Mouse (Mus musculus) left cerebral cortex, adult 9 months (tissue): ENCODE results near the gene Ptpn1.

Experiments
- DNase-seq, 2 experiments: peaks; one replicate each; pipeline ENCODE4 v3.0.0; 2022; ENCODE audit warnings: low spot score in 2 of 2

Ptpn1 gene

GRCm38 (mm10) chr2:167947251-167947650 lies 15.4 kb downstream of the Ptpn1 start:
- DNase-seq, result no peak

DNA sequence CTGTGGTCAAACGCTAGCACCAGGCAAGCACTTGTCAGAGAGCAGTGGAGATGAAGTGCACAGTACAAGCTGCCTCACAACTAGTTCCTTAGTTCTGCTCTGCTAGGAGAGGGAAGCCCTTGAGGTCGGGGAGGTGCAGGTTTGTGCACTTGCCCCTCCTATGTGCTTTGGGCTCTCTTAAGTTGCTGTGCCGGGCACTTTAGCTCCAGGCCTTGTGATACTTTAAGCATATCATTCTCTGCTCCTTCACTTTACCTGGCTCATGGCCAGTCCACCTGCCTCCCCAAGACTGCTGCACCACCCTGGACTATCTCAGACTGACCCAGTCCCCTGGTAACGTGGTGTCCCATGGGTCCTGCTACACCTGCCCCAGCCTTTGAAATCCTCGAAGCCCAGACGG lies 16.2 kb downstream of the Ptpn1 start:
- no peak for DNase-seq

DNA sequence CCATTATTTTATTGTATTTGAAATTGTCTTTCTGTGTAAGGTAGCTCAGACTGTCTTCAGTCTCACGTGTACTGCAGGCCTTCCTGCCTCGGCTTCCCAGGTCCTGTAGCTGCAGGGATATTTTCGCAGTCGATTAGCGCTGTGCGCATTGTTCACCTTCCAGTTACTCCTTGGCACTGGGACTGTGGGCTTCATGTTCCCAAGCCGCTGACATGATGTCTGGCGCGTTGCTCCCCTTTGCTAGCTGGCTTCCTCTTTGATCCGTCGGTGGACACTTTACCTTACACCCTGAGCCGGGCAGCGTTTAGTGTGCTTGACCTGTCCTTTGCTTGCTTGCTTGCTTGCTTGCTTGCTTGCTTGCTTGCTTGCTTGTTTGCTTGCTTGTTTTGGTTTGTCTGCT lies 16.7 kb downstream of the Ptpn1 start:
- no peak for DNase-seq

DNA sequence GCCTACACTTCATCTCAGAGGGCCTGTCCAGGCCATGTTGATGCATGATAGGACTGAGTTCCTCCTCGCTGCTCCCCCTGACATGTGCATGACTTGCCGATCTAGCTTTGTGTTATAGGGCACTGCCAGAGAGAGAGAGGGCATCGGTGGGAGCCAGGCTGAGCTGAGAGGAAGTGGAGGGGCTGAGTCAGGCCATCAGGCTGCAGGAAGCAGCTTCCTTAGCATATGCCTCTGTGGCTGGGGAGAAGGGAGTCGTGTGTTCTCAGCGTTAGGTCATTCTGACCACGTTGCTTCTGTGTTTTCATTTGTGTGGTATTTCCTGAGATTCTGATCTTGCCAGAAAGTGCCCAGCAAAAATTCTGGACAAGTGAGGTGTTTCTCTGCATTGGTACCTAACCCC lies 17.4 kb downstream of the Ptpn1 start:
- no peak for DNase-seq

GRCm38 (mm10) chr2:167949808-167950207 lies 18.0 kb downstream of the Ptpn1 start:
- DNase-seq, result no peak

GRCm38 (mm10) chr2:167950681-167951080 lies 18.8 kb downstream of the Ptpn1 start:
- DNase-seq, result no peak

DNA sequence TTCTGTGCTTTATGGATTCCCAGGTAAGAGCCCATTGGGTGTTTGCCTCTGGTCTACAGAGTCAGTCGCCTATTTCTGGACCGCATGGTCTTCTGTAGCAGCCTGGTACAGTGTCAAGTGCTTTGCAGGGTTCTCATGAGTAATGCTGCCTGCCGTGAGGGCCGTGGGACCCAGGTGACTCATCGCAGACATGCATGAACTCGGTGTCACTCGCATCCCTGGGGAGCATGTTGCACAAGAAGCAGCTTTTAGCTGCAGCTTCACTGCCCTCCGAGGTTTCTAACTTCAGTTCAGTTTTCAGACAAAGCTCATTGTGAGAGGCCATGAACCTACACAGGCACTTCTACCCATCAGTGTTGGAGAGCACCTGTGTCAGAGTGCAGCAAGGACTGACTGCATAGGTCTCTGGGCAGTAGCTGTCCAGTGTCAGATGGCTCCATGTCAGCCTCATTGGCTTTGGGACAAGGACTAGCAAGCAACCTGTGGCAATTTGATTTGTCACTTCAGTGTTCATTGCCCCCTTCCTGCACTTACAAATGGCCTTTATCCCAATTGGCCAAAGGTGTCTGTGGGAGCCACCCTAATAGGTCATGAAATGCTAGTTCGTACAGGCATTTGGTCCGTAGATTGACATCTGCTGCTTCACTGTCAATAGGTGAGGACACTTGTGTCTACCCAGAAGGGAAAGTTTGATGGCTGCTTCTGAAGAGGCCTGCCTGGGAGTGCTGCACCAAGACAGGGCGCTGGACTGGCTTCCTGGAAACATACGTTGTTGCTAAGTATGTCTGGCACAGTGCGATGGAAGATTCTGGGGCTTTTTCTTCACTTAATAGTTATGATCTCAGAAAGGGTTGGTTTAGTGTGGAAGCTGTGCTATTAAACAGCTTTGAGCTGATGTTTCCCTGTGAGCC lies 19.7 kb downstream of the Ptpn1 start:
- DNase-seq, result no peak

- no peak for DNase-seq
Observed at GRCm38 (mm10) chr2:167953819-167954218, 22.0 kb downstream of the Ptpn1 start.

DNA sequence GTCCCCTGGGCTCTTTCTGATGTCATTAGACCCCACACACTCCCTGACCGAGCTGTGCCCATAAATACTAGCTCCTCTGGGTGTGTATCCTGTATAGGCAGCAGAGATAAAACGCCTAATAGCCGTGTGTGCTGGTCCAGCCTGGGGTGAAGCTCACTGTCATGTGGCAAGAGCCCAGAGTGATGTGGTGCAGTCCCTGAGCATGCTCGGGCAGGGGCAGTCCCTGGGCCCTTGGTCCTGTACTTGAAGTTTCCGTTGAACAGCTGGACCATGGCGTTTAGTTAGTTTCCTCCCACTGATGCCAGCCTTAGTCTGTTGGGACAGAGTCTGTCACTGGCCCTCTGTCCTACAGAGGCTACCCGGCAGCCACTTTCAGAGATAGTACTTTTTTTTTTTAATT lies 23.1 kb downstream of the Ptpn1 start:
- no peak for DNase-seq

DNA sequence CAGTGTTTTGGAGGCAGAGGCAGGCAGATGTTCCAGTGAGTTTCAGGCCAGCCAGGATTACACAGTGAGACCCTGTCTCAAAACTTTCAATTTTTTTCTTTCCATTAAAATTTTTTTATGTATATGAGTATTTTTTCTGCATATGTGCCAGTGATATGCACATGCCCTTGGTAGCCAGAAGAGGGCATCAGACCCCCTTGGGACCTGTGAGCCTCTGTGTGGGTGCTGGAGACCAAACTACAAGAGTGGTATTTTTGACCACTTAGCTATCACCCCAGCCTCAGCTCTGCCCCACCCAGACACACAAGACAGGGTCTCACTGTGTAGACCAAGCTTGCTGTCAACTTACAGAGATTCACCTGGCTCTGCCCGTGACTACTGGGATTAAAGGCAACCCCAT lies 25.7 kb downstream of the Ptpn1 start:
- no peak for DNase-seq

DNA sequence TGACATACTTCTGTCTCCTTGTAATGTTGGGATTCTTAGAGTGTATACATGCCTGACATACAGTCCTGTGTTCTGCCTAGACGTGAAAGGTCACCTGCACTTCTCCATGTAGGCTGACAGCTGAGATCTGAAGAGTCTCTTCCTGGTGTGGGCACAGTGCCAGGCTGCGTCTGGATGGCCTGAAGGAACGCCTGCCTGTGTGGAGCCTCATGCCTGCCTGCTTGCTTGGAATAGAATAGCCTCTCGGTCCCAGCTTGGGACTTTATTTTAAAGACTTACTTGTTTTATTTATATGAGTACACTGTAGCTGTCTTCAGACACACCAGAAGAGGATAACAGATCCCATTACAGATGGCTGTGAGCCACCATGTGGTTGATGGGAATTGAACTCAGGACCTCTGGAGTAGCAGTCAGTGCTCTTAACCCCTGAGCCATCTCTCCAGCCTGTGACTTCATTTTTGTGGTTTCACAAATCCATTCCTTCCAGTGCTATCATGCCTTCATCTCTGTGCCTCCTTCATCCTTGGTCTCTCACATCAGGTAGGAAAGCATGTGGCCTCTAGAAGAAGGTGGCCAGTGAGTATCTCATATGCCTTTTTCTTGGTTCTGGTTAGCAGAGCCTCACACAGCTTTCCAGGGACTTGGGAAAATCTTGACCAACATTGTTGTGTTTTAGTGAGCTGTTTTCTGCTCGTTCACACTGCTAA lies 26.4 kb downstream of the Ptpn1 start:
- no peak for DNase-seq

DNA sequence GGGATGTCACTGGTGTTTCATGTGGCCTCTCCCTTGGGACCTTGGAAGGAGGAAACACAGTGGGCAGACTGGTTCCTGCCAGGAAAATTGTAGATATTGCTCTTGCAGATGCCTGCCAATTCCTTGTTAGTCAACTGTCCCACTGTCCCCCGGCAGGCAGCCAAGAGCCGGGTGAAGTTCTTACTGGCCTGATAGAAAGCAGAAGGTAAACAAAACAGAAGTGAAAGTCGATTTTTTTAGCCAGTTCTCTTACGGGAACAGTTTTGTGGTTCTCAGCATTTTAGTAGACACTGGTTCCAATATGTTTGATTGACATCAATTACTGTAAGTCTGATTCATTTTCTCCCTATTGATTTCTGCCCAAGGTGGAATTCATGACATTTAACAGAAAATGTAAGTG lies 27.0 kb downstream of the Ptpn1 start:
- peak in 1 of 2 experiments; percentile 66 for DNase-seq

DNA sequence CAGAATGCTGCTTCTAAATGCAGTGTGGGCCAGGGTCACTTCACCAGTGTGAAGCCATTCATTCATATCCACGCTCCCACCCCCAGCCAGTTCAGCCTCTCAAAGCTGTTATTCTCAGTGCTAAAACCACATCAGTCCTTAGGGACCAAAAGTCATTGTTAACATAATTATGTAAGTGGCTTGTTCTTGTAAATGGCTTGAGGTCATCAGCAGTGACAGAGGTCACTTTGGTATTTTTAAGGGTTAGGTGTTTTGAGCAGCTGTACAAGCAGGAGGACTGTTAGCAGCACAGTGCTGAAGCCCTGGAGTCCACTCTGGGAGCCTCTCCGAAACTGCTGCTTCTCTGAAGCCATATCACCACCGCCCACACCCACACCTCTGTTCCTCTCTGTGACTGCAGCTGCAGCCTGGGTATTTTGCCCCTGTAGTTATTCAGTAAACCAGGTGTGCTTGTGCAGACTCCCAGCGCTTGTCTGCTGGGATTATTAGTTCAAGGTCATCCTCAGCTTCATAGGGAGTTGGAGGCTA lies 27.6 kb downstream of the Ptpn1 start:
- DNase-seq, result no peak

DNA sequence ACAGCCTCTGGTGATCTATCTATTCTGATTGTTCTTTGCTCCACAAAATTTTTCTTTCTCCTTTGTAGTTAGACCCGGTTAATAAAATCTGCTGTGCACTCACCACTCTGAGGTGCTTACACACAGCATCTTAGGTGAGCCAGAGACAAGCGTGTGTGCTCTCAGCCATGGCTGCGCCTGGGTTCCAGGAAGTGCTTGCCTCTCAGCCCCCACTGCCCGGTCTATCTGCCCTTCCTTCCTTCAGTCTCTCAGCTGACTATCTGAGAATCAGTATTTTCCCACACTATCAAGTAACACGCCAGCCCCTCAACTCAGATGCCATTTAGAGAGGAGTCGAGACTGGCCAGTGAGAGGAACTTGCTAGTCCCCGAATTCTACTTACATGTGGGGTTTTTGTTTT lies 28.1 kb downstream of the Ptpn1 start:
- no peak for DNase-seq

DNA sequence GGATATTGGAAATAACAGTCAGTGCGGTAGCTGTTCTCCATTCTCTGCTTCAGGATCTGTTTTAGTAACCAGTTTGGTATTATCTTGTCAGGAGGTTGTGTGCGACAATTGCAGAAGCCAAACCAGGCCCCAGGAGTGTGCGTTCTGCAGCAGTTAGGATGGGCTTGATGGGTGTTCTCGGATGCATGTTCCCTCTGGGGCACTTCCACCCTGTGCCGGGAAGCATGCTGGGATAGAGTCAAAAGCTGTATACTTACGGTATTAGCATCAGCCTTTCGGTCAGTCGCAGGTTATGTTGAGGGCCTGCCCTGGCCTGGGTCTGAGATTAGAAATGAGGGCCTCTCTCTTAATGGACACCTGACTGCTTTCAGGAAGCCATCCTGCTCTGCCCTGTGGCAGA lies 28.7 kb downstream of the Ptpn1 start:
- DNase-seq, result no peak

GRCm38 (mm10) chr2:167962347-167962746 lies 30.5 kb downstream of the Ptpn1 start:
- DNase-seq, result no peak

DNA sequence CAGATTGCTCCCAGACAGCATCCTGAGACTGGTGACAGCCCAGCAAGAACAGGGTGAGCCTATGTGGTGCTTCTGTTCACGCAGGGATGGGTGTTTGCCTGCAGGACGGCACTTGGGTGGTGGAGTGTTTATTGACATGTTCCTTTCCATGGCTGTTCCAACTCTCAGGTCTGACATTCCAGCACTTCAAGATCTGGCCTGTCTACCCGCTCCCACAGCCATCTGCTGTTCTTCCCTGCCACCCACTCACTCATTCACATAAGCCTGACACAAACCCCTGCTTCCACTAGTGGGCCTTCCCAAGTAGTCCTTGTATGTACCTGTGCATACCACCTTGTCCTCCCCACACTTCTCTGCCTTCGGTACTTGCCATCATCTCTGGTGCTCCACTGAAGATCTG lies 31.3 kb downstream of the Ptpn1 start:
- peak in 1 of 2 experiments; percentile 49 for DNase-seq

DNA sequence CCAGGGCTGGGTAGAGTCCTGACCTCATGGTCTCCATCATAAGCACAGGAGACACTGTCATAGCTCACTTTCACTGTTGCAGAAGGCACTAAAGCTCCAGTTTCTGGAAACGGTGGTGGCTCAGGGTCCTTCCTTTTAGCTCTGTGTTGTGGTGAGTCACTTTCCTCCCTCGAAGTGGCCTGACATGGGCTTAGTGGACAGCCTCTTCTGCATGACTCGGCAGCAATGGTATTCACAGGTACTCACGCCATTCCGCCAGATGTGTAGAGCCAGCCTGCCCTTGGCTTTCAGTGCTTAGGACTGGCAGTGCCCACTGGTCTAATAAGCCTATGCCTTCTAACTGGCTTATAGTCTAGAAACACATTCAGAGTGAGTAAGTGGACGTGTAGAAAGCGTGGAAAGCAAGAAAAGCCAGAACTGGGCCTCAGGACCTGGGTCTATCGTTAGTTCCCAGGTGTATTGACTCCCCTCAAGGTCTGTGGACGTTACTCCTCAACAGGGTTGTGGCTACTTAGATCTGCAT lies 32.0 kb downstream of the Ptpn1 start:
- no peak for DNase-seq

- no peak for DNase-seq
Observed at GRCm38 (mm10) chr2:167964320-167964719, 32.5 kb downstream of the Ptpn1 start.

- DNase-seq, result no peak
Observed at GRCm38 (mm10) chr2:167965911-167966310, 34.1 kb downstream of the Ptpn1 start.

- no peak for DNase-seq
Observed at GRCm38 (mm10) chr2:167968504-167968903, 36.6 kb downstream of the Ptpn1 start.

GRCm38 (mm10) chr2:167969851-167970541 lies 38.1 kb downstream of the Ptpn1 start:
- no peak for DNase-seq
